Mouse (Mus musculus) bone marrow macrophage, adult 2 months (primary cell): ENCODE results near the gene Rgs9. TPM values are rescaled to one million over a fixed set of nuclear protein-coding genes. Genes with fewer than 3 reads are reported as not detected.

Experiments used
- H3K27ac ChIP-seq: 2 replicates; pipeline ENCODE4 v1.5.1; 2012; ENCODE audit warnings: low read depth, low read length; ENCODE audit not compliant: insufficient read depth
- H3K4me1 ChIP-seq: 2 replicates; pipeline ENCODE4 v1.6.1; 2012; ENCODE audit warnings: low read length; ENCODE audit not compliant: control insufficient read depth, insufficient read depth
- H3K4me3 ChIP-seq: 2 replicates; pipeline ENCODE4 v1.5.1; 2012; ENCODE audit warnings: mild to moderate bottlenecking, low read length, moderate library complexity; ENCODE audit not compliant: insufficient read depth
- CTCF ChIP-seq: IDR thresholded peaks from 2 replicates; pipeline ENCODE4 v1.5.1; 2012; ENCODE audit warnings: low read depth, mild to moderate bottlenecking, low read length, moderate library complexity
- POLR2A ChIP-seq: IDR thresholded peaks from 2 replicates; pipeline ENCODE4 v1.6.1; 2012; ENCODE audit warnings: mild to moderate bottlenecking, low read depth, low read length, borderline replicate concordance
- polyA plus RNA-seq: library from polyadenylated mRNA; stranded (reverse); fragments of >200 nt; gene quantifications from 2 replicates; pipeline ENCODE4 v1.2.4, GENCODE M21; 2012; ENCODE audit not compliant: missing spikeins, insufficient read depth, insufficient read length

The Rgs9 gene
- polyA plus RNA-seq, 1 experiment: not detected

DNA sequence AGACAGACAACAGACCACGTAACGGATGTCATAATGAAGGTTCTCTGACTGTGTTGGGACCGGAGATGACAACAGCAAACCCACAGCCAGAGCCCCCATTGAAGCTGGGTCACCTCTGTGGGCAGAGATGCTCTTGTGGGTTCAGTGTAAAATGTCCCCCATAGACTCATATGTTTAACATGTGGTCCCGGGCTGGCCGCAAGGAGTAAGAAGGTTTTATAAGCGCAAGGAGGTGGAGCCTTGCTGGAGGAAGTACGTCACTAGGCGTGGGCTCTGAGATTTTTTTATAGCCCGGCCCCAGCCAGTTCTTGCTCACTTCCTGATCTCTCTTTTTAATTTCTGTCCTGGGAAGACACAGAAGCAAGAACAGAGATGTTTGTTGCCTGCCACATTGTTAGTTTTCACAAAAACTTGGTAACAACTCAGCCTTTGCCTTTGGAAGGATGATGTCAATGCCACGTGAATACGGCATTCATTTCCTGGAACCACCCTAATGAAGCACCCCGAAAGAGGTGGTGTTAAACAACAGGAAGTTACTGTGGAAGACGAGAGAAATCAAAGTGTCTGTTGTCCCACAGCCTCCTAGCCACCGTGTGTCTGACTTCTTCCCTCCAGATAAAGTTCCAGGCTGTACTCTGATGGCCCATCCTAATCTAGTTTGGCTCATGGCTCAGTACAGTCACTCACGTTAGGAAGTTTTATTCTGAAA is 79.1 kb downstream of the Rgs9 start:
- Histone ChIP-seq H3K4me1 (peaks cover 5% of the 10 kb centered on the region; the same call in 1 of the 2 replicates), H3K27ac (peak overlapping the region; percentile 15; the same call in 1 of the 2 replicates), H3K4me3 (no peak overlapping the region)
- TF ChIP-seq POLR2A (no peak), CTCF (no peak)

DNA sequence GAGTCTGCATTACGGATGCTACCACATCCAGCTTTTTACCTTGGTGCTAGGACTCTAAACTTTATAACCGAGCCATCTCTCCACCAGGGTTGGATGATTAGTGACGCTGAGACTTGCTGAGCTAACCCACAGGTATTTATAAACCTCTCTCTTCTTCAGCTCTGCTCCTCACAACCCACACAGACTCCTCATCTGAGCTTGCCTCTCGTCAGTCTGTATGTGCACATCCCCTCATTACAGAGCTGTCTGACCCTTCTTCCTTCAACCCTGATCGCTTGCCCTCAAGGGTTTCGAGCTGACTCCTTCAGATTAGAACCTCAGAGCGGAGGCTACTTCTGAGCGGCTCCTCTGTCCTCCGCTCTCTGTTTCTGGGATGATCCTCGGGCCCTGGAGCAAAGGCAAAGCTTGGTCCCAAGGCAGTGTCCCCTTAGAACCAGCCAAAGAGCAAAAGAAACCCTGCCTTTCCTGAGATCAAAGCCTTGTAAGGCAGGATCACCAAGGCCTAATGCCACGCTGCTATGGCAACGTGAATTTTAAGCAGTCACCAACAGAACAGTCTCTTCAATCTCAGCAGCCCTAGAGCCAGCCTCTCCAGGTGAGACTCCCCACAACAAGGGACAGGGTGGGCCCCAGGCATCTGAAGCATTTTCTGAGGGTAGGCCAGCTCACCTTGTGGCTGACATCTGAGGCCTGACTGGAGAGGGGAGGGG is 79.9 kb downstream of the Rgs9 start:
- peaks cover 5% of the 10 kb centered on the region; the same call in 1 of the 2 replicates for H3K4me1 ChIP-seq
- no peak overlapping the region for H3K27ac ChIP-seq
- no peak for TF ChIP-seq POLR2A
- TF ChIP-seq CTCF: no peak
- no peak overlapping the region for H3K4me3 ChIP-seq

DNA sequence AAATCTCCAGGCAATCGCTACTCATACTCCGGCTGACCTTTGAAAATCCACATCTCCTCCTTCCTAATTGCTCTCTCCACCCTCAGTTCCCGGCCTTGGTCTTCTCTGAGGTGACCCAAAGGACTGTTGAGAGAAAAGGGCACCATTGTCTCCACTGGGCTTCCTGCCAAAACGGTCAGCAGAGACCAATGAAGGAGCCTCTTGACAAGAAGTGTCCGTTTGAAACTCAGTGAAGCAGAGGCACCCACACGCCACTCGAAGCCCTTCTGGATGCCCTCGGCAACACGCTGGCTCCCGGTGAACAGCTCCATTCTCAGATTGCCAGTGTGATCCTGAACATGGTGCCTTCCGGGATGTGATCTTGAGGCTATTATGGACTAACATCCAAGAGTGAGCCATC is 87.2 kb downstream of the Rgs9 start:
- Histone ChIP-seq H3K4me1 (no peaks in the 10 kb centered on the region), H3K4me3 (no peak overlapping the region), H3K27ac (no peak overlapping the region)
- TF ChIP-seq CTCF (no peak), POLR2A (no peak)

DNA sequence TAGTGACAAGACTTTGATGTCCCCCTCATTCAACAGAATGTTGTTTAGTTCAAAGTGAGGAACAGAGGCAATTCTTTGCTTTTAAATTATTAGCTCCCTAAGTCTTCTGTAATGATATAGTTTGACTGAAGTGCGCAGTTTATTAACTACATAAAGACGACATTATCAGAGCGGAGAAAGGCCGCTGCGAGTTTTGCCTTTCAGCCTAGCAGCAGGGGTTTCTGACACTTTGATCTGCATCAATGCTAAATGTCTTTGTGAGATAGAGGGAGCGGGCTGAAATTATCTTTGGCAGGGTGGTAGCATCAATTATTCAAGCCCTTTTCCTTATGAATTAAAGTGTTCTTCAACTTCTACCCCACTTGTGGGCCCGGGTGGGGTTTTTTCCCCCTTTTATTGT is 87.6 kb downstream of the Rgs9 start:
- no peak overlapping the region for H3K4me3 ChIP-seq
- no peak overlapping the region for H3K27ac ChIP-seq
- TF ChIP-seq CTCF (no peak), POLR2A (no peak)
- no peaks in the 10 kb centered on the region for H3K4me1 ChIP-seq

DNA sequence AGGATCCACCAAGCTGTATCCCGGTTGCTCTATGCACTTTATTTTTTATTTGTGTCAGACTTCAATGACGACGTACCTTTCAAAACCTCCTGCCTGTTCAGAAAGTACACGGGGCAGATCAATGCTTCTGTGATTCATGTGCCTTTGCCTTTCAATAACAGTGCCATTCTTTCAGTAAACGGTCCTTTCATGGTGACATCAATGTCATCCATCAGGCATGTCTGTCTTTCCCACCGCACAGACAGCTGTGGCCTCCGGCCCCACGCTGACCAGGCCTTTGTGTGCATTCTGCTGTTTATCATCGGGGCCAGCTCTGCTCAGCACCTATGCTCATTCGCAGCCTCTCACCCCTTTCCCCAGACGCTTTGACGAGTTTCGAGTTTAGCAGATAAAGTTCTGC is 91.2 kb downstream of the Rgs9 start:
- TF ChIP-seq POLR2A (no peak), CTCF (no peak)
- H3K4me1 ChIP-seq: no peaks in the 10 kb centered on the region; the same call in 1 of the 2 replicates

DNA sequence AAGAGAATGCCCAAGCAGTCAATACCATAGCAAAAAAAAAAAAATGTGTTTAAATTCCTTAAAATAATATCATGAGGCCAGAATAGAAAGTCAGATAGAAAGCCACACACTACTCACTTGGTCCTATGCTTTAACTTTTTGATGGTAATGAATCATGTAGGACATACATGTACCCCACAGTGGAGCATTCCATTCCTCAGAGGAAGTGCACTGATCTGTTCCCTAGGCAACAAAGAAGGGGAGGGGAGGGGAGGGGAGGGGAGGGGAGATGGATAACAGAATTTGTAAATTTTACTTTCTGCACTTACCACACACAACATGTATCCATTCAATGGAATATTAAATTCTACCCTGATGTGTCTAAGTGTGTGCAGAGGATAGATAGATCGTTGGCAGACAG is 91.9 kb downstream of the Rgs9 start:
- TF ChIP-seq CTCF (no peak), POLR2A (no peak)
- H3K4me1 ChIP-seq: no peaks in the 10 kb centered on the region; the same call in 1 of the 2 replicates
- no peak overlapping the region for H3K4me3 ChIP-seq
- H3K27ac ChIP-seq: no peak overlapping the region

More for the DNA sequence above, 91.2 kb downstream of the Rgs9 start:
- H3K27ac ChIP-seq: no peak overlapping the region
- no peak overlapping the region for H3K4me3 ChIP-seq

DNA sequence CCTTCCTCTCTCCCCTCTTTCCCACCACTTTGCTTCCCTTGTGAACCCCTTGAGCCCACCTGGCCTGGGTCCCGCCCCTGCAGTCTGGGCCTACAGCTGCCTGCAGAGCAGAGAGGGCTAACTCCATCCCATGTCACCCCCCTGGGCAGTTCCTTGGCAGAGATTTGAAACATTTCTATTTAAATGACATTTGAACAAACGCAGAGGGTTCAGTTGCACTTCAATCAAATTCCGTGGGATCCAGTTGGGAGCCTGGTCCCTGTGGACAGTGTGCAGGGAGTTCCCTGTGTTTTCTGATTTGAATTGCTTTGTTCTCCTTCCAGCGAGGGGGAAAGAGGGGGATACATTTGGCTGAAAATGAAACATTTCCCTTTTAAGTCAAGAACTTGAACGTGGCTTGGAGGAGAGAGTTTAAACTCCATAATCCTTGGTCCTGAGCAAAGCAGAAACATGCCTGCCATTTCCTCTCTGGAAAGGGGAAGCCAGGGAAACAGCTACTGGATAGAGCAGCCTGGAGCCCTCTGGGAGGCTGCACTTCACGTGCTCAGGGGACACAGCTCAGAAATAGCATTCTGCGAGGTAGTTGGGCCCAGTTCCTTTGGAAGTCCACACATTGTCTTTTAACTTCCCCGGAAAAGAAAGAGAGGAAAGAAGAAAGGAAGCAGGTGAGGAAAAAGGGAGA is 98.2 kb downstream of the Rgs9 start:
- TF ChIP-seq CTCF (no peak), POLR2A (no peak)
- Histone ChIP-seq H3K4me1 (no peaks in the 10 kb centered on the region; the same call in 1 of the 2 replicates), H3K4me3 (no peak overlapping the region)

DNA sequence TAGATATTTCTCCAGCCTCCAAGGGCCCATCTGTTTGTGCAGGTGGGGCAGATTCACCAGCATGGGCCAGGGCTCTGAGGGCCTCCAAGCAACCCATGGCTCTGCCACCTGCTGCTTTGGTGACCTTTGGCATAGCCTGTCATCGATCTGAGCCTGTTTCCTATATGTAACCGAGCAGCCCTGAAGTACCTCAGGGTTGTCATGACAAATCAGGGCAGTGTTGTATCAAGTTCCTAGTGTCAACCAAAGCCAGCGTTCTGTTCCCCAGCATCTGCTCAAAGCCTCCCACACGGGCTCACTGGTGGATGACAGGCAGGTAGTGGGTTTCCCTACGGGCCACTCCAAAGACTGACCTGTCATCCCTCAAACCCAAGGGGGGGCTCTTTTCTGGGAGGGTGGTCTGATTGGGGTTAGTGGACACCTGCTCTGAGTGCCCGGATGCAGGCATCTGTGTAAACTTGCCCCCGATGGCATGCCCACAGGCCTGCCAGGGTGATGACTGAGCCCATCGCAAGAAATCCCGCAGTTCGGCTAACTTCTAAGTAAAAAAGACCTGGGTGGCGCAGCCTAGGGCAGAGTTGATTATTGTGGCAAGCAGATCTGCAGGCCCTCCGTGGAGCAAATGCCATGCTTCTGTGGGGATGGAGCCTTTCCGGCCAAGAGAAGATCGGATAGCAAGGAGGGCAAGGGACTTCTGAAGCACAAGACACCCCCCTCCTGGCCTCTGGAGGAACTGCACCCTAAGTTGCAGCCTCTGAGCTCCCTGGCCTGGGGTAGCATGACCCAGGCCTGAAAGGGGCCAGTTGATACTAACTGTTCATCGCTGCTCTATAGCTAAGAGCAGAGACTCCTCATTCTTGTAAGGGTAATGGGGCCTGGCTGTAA is 105.0 kb downstream of the Rgs9 start:
- no peak for TF ChIP-seq POLR2A
- TF ChIP-seq CTCF: peak; percentile 69
- H3K4me1 ChIP-seq: no peaks in the 10 kb centered on the region
- H3K4me3 ChIP-seq: no peak overlapping the region
- H3K27ac ChIP-seq: no peak overlapping the region

More for the DNA sequence above, 98.2 kb downstream of the Rgs9 start:
- no peak overlapping the region for H3K27ac ChIP-seq

DNA sequence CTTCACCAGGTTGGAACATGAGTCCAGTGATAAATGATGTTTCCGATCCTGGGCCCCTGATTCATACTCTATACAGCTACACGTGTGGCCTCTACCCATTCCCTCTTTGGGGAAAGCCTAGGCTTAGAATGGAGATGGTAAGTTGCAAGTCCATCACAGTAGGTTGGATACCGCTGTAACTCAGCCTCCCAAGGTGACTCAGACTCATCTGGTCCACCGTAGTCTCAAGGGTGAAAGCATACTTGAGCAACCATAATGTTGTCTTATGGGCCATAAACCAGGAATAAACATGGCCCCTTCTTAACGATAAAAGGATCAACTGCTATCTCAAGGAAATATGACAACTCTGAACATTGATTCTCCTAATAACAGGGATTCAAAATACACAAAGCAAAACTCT is 109.7 kb downstream of the Rgs9 start:
- TF ChIP-seq CTCF (no peak), POLR2A (no peak)
- no peak overlapping the region for H3K4me3 ChIP-seq
- H3K27ac ChIP-seq: no peak overlapping the region

More for the DNA sequence above, 109.7 kb downstream of the Rgs9 start:
- H3K4me1 ChIP-seq: no peaks in the 10 kb centered on the region
